Mouse (Mus musculus) kidney, postnatal 14 days (tissue): ENCODE data around the gene Sstr2.

Source experiments
- DNase-seq: peaks from one replicate; pipeline ENCODE4 v3.0.0; 2022; ENCODE audit warnings: mixed read lengths

Gene Sstr2

GRCm38 (mm10) chr11:113621001-113621400 is 1.9 kb downstream of the Sstr2 start:
- DNase-seq = no peak

- no peak for DNase-seq
Measured at GRCm38 (mm10) chr11:113622028-113622427, 2.9 kb downstream of the Sstr2 start.

- no peak for DNase-seq
Measured at GRCm38 (mm10) chr11:113625437-113625836, 6.3 kb downstream of the Sstr2 start.

GRCm38 (mm10) chr11:113627785-113628184 is 8.6 kb downstream of the Sstr2 start:
- no peak for DNase-seq

GRCm38 (mm10) chr11:113630642-113631041 is 11.5 kb downstream of the Sstr2 start:
- DNase-seq = no peak

- no peak for DNase-seq
Measured at GRCm38 (mm10) chr11:113631302-113631701, 12.2 kb downstream of the Sstr2 start.

- DNase-seq = no peak
Measured at GRCm38 (mm10) chr11:113631862-113632261, 12.7 kb downstream of the Sstr2 start.

GRCm38 (mm10) chr11:113632303-113632702 is 13.2 kb downstream of the Sstr2 start:
- DNase-seq = no peak

GRCm38 (mm10) chr11:113633398-113633797 is 14.3 kb downstream of the Sstr2 start:
- DNase-seq = no peak

- no peak for DNase-seq
Measured at GRCm38 (mm10) chr11:113634699-113635121, 15.6 kb downstream of the Sstr2 start.

GRCm38 (mm10) chr11:113638680-113639079 is 19.5 kb downstream of the Sstr2 start:
- DNase-seq = no peak

- no peak for DNase-seq
Measured at GRCm38 (mm10) chr11:113645181-113645580, 26.0 kb downstream of the Sstr2 start.

GRCm38 (mm10) chr11:113648152-113648551 is 29.0 kb downstream of the Sstr2 start:
- DNase-seq = peak; percentile 76

- no peak for DNase-seq
Measured at GRCm38 (mm10) chr11:113648690-113649352, 29.7 kb downstream of the Sstr2 start, which contains the start of gene Cog1. Gene Cog1 (plus strand): TSS chr11:113649169.

GRCm38 (mm10) chr11:113649353-113650210 is 30.4 kb downstream of the Sstr2 start, which contains the start of gene Slc39a11:
Gene Slc39a11 (minus strand): TSS chr11:113650079.
- DNase-seq = peak; percentile 79

- DNase-seq = no peak
Measured at GRCm38 (mm10) chr11:113651206-113651906, 32.2 kb downstream of the Sstr2 start.

- peak; percentile 58 for DNase-seq
Measured at GRCm38 (mm10) chr11:113651907-113652273, 32.7 kb downstream of the Sstr2 start.

- DNase-seq = peak; percentile 65
Measured at GRCm38 (mm10) chr11:113652516-113652915, 33.4 kb downstream of the Sstr2 start.

GRCm38 (mm10) chr11:113654105-113654504 is 35.0 kb downstream of the Sstr2 start:
- no peak for DNase-seq

GRCm38 (mm10) chr11:113654561-113655270 is 35.6 kb downstream of the Sstr2 start:
- no peak for DNase-seq

GRCm38 (mm10) chr11:113656511-113656932 is 37.4 kb downstream of the Sstr2 start:
- DNase-seq = no peak

GRCm38 (mm10) chr11:113657221-113657620 is 38.1 kb downstream of the Sstr2 start:
- no peak for DNase-seq

- peak; percentile 41 for DNase-seq
Measured at GRCm38 (mm10) chr11:113658319-113658718, 39.2 kb downstream of the Sstr2 start.
